Mouse (Mus musculus) cortical plate, adult 2 months (tissue): ENCODE measurements around the gene Arpc1b.

Experiments used
- CTCF ChIP-seq: fragments of 200-500 bp; IDR thresholded peaks from 2 replicates; pipeline ENCODE4 v1.5.1; 2011; ENCODE audit warnings: mild to moderate bottlenecking, control low read depth, low read length; ENCODE audit not compliant: insufficient read depth; ENCODE audit errors: extremely low read depth
- POLR2A ChIP-seq: fragments of 200-500 bp; IDR thresholded peaks from 2 replicates; pipeline ENCODE4 v1.6.1; 2011; ENCODE audit warnings: mild to moderate bottlenecking, low read length, control low read depth; ENCODE audit not compliant: insufficient read depth; ENCODE audit errors: extremely low read depth

- TF ChIP-seq POLR2A (peak; percentile 91), CTCF (no peak)
Measured at GRCm38 (mm10) chr5:145139571-145140519, 25.8 kb downstream of the Arpc1b start, which contains the start of the genes Pdap1 and Bud31.
